Mouse (Mus musculus): ENCODE measurements around the gene Phf5a. TPM values are rescaled to one million over a fixed set of nuclear protein-coding genes. Genes with fewer than 3 reads are reported as not detected.

The Phf5a gene
- polyA plus RNA-seq, 1 experiment from 2014 or later = 123 TPM

- Histone ChIP-seq H3K27ac (peak within 1 kb of the TSS; percentile 99), H3K4me2 (peak within 1 kb of the TSS; percentile 90), H3K27me3 (no peaks in the 10 kb centered on the region), H3K9ac (peak within 1 kb of the TSS; percentile 92), H3K9me3 (no peaks in the 10 kb centered on the region), H3K36me3 (peaks cover 30% of the 10 kb centered on the region), H3K4me1 (replicated peaks) (peaks cover 32% of the 10 kb centered on the region), H3K4me3 (peak within 1 kb of the TSS; percentile 96)
- peak; percentile 88 for ATAC-seq (ENCODE audit: low FRiP score)
- under 1% methylated on average over 53 of the region's 53 CpGs for WGBS
Observed at GRCm38 (mm10) chr15:81872262-81873136, 788 bp upstream of the Phf5a start, which contains the start of gene Aco2. TSS of gene Aco2 (plus strand) at chr15:81872309.

- no peak overlapping the region for H3K4me2 ChIP-seq
- 98% methylated on average over 5 of the region's 5 CpGs for WGBS
- H3K9me3 ChIP-seq = no peaks in the 10 kb centered on the region
- H3K4me1 ChIP-seq (replicated peaks) = peaks cover 28% of the 10 kb centered on the region
- no peaks in the 10 kb centered on the region for H3K27me3 ChIP-seq
- no peak overlapping the region for H3K27ac ChIP-seq
- no peak overlapping the region for H3K4me3 ChIP-seq
- no peak for ATAC-seq (ENCODE audit: low FRiP score)
- peaks cover 55% of the 10 kb centered on the region for H3K36me3 ChIP-seq
- no peak overlapping the region for H3K9ac ChIP-seq
Observed at GRCm38 (mm10) chr15:81869985-81870384, 1.7 kb downstream of the Phf5a start.

GRCm38 (mm10) chr15:81864238-81864637 lies 7.5 kb downstream of the Phf5a start:
- ATAC-seq (ENCODE audit: low FRiP score) = no peak
- H3K9me3 ChIP-seq = no peaks in the 10 kb centered on the region
- H3K9ac ChIP-seq = no peak overlapping the region
- peaks cover 8% of the 10 kb centered on the region; the same call in 1 of the 2 replicates for H3K4me1 ChIP-seq (replicated peaks)
- 97% methylated on average over 7 of the region's 7 CpGs for WGBS
- H3K4me2 ChIP-seq = no peak overlapping the region
- no peak overlapping the region for H3K4me3 ChIP-seq
- H3K27me3 ChIP-seq = no peaks in the 10 kb centered on the region
- no peak overlapping the region for H3K27ac ChIP-seq
- peaks cover 56% of the 10 kb centered on the region for H3K36me3 ChIP-seq

GRCm38 (mm10) chr15:81860471-81861135 lies 11.1 kb downstream of the Phf5a start:
- Histone ChIP-seq H3K9me3 (no peaks in the 10 kb centered on the region), H3K27ac (peak overlapping the region; percentile 78), H3K36me3 (peaks cover 20% of the 10 kb centered on the region), H3K4me3 (peak overlapping the region; percentile 18), H3K4me2 (peak overlapping the region; percentile 40), H3K27me3 (no peaks in the 10 kb centered on the region), H3K4me1 (replicated peaks) (peaks cover 28% of the 10 kb centered on the region), H3K9ac (0 out of 2 replicates have a peak overlapping the region, but pooled peaks have one; percentile 2)
- no peak for ATAC-seq (ENCODE audit: low FRiP score)
- 41% methylated on average over 8 of the region's 8 CpGs for WGBS

GRCm38 (mm10) chr15:81859330-81860255 lies 12.1 kb downstream of the Phf5a start:
- peak overlapping the region; percentile 88 for H3K9ac ChIP-seq
- peak overlapping the region; percentile 95 for H3K27ac ChIP-seq
- peak overlapping the region; percentile 95 for H3K4me2 ChIP-seq
- H3K27me3 ChIP-seq = no peaks in the 10 kb centered on the region
- under 1% methylated on average over 39 of the region's 39 CpGs for WGBS
- H3K4me1 ChIP-seq (replicated peaks) = peaks cover 37% of the 10 kb centered on the region
- peaks cover 11% of the 10 kb centered on the region for H3K36me3 ChIP-seq
- peak; percentile 83 for ATAC-seq (ENCODE audit: low FRiP score)
- no peaks in the 10 kb centered on the region for H3K9me3 ChIP-seq
- peak overlapping the region; percentile 92 for H3K4me3 ChIP-seq

- WGBS = under 1% methylated on average over 44 of the region's 44 CpGs
- peaks cover 38% of the 10 kb centered on the region for H3K4me1 ChIP-seq (replicated peaks)
- peak; percentile 3; the same call in 1 of the 2 replicates for ATAC-seq (ENCODE audit: low FRiP score)
- peaks cover 6% of the 10 kb centered on the region; the same call in 1 of the 2 replicates for H3K36me3 ChIP-seq
- H3K27ac ChIP-seq = peak within 1 kb of the TSS; percentile 95
- H3K9me3 ChIP-seq = no peaks in the 10 kb centered on the region
- peak within 1 kb of the TSS; percentile 88 for H3K9ac ChIP-seq
- peak within 1 kb of the TSS; percentile 92 for H3K4me3 ChIP-seq
- peak within 1 kb of the TSS; percentile 95 for H3K4me2 ChIP-seq
- H3K27me3 ChIP-seq = no peaks in the 10 kb centered on the region
Observed at GRCm38 (mm10) chr15:81858517-81859329, 13.0 kb downstream of the Phf5a start, which contains the start of gene Tob2. TSS of gene Tob2 (minus strand) at chr15:81858796.

GRCm38 (mm10) chr15:81858138-81858516 lies 13.6 kb downstream of the Phf5a start:
- peak overlapping the region; percentile 95 for H3K4me2 ChIP-seq
- H3K9ac ChIP-seq = peak overlapping the region; percentile 88
- H3K9me3 ChIP-seq = no peaks in the 10 kb centered on the region
- peaks cover 38% of the 10 kb centered on the region for H3K4me1 ChIP-seq (replicated peaks)
- H3K4me3 ChIP-seq = peak overlapping the region; percentile 92
- H3K36me3 ChIP-seq = 0 out of 2 replicates have a peak, but pooled peaks cover 4% of the 10 kb centered on the region
- peak overlapping the region; percentile 95 for H3K27ac ChIP-seq
- ATAC-seq (ENCODE audit: low FRiP score) = 0 out of 2 replicates have a peak, but pooled peaks have one; percentile 21
- WGBS = 0% methylated on average over 23 of the region's 23 CpGs
- no peaks in the 10 kb centered on the region for H3K27me3 ChIP-seq

- peaks cover 38% of the 10 kb centered on the region for H3K4me1 ChIP-seq (replicated peaks)
- no peak for ATAC-seq (ENCODE audit: low FRiP score)
- under 1% methylated on average over 33 of the region's 33 CpGs for WGBS
- H3K4me3 ChIP-seq = peak overlapping the region; percentile 92
- H3K27me3 ChIP-seq = no peaks in the 10 kb centered on the region
- 0 out of 2 replicates have a peak, but pooled peaks cover 4% of the 10 kb centered on the region for H3K36me3 ChIP-seq
- H3K27ac ChIP-seq = peak overlapping the region; percentile 95
- H3K9ac ChIP-seq = peak overlapping the region; percentile 88
- no peaks in the 10 kb centered on the region for H3K9me3 ChIP-seq
- H3K4me2 ChIP-seq = peak overlapping the region; percentile 95
Observed at GRCm38 (mm10) chr15:81857724-81858116, 14.0 kb downstream of the Phf5a start.

GRCm38 (mm10) chr15:81856938-81857723 lies 14.6 kb downstream of the Phf5a start:
- 2% methylated on average over 14 of the region's 14 CpGs for WGBS
- H3K4me3 ChIP-seq = peak overlapping the region; percentile 92

GRCm38 (mm10) chr15:81856030-81856790 lies 15.5 kb downstream of the Phf5a start:
- ATAC-seq (ENCODE audit: low FRiP score) = peak; percentile 88
- H3K4me2 ChIP-seq = peak overlapping the region; percentile 95
- peaks cover 16% of the 10 kb centered on the region for H3K36me3 ChIP-seq
- peak overlapping the region; percentile 95 for H3K27ac ChIP-seq
- no peaks in the 10 kb centered on the region for H3K27me3 ChIP-seq
- under 1% methylated on average over 28 of the region's 28 CpGs for WGBS
- H3K9me3 ChIP-seq = no peaks in the 10 kb centered on the region
- H3K9ac ChIP-seq = peak overlapping the region; percentile 88
- peaks cover 38% of the 10 kb centered on the region for H3K4me1 ChIP-seq (replicated peaks)
- H3K4me3 ChIP-seq = peak overlapping the region; percentile 92

More at GRCm38 (mm10) chr15:81856938-81857723, 14.6 kb downstream of the Phf5a start:
- Histone ChIP-seq H3K27ac (peak overlapping the region; percentile 95), H3K9me3 (no peaks in the 10 kb centered on the region), H3K36me3 (0 out of 2 replicates have a peak, but pooled peaks cover 6% of the 10 kb centered on the region), H3K27me3 (no peaks in the 10 kb centered on the region), H3K4me2 (peak overlapping the region; percentile 95), H3K4me1 (replicated peaks) (peaks cover 38% of the 10 kb centered on the region), H3K9ac (peak overlapping the region; percentile 88)
- no peak for ATAC-seq (ENCODE audit: low FRiP score)

Data from hindbrain, embryonic 13.5 days (tissue).